Mouse (Mus musculus) intestine, embryonic 15.5 days (tissue): Measurements from ENCODE around the gene Myo16. TPM values are rescaled to one million over a fixed set of nuclear protein-coding genes. Genes with fewer than 3 reads are reported as not detected.

Source experiments
- ATAC-seq: fragments of 200-750 bp; cut with Nextera tagmentation; 2 replicates; pipeline ENCODE4 v1.8.0; 2017; ENCODE audit warnings: moderate TSS enrichment, moderate library complexity
- H3K27ac ChIP-seq: fragments of 300-500 bp; sonication (generic); 2 replicates; pipeline ENCODE4 v1.5.1; 2015; ENCODE audit warnings: mild to moderate bottlenecking, inconsistent platforms
- H3K27me3 ChIP-seq: fragments of 300-500 bp; sonication (generic); replicated peaks from 2 replicates; pipeline ENCODE4 v1.6.1; 2015; ENCODE audit warnings: inconsistent platforms
- H3K36me3 ChIP-seq: fragments of 300-500 bp; sonication (generic); 2 replicates; pipeline ENCODE4 v1.6.1; 2015; ENCODE audit warnings: inconsistent platforms
- H3K4me1 ChIP-seq: fragments of 300-500 bp; sonication (generic); replicated peaks from 2 replicates; pipeline ENCODE4 v1.6.1; 2015; ENCODE audit warnings: inconsistent platforms
- H3K4me2 ChIP-seq: fragments of 300-500 bp; sonication (generic); replicated peaks from 2 replicates; pipeline ENCODE4 v1.6.1; 2015; ENCODE audit warnings: mild to moderate bottlenecking, inconsistent platforms
- H3K4me3 ChIP-seq: fragments of 300-500 bp; sonication (generic); replicated peaks from 2 replicates; pipeline ENCODE4 v1.5.1; 2015; ENCODE audit warnings: inconsistent platforms
- H3K9ac ChIP-seq: fragments of 300-500 bp; sonication (generic); 2 replicates; pipeline ENCODE4 v1.6.1; 2015; ENCODE audit warnings: inconsistent platforms
- H3K9me3 ChIP-seq: fragments of 300-500 bp; sonication (generic); 2 replicates; pipeline ENCODE4 v1.6.1; 2016; ENCODE audit warnings: inconsistent platforms
- WGBS: fragments of 180-500 bp; shearing (Covaris S2); methylation state at CpG from one replicate; pipeline ENCODE4 v1.1.7; 2015; 5-methylcytosine and 5-hydroxymethylcytosine counted together
- polyA plus RNA-seq: library from polyadenylated mRNA; unstranded; fragments of >200 nt; fragmentation: Nextera tagmentation; extraction: Ambion mirVana; gene quantifications from 2 replicates; pipeline ENCODE4 v1.2.1, GENCODE M21; 2015

Gene Myo16
- polyA plus RNA-seq, 1 experiment from 2014 or later: 0.16 TPM

GRCm38 (mm10) chr8:10501750-10502149 is 348.0 kb downstream of the Myo16 start:
- H3K4me2 ChIP-seq: no peak overlapping the region
- no peaks in the 10 kb centered on the region for H3K4me1 ChIP-seq
- H3K27me3 ChIP-seq: no peaks in the 10 kb centered on the region
- ATAC-seq: no peak
- no peak overlapping the region for H3K4me3 ChIP-seq
- no peak overlapping the region for H3K27ac ChIP-seq
- no peak overlapping the region for H3K9ac ChIP-seq
- H3K9me3 ChIP-seq: no peaks in the 10 kb centered on the region
- no peaks in the 10 kb centered on the region for H3K36me3 ChIP-seq
- 94% methylated on average over 3 of the region's 3 CpGs for WGBS

- H3K9me3 ChIP-seq: no peaks in the 10 kb centered on the region
- H3K36me3 ChIP-seq: no peaks in the 10 kb centered on the region
- H3K27ac ChIP-seq: no peak overlapping the region
- no peaks in the 10 kb centered on the region for H3K27me3 ChIP-seq
- no peaks in the 10 kb centered on the region for H3K4me1 ChIP-seq
- no peak overlapping the region for H3K4me3 ChIP-seq
- no peak for ATAC-seq
- H3K4me2 ChIP-seq: no peak overlapping the region
- no peak overlapping the region for H3K9ac ChIP-seq
- 78% methylated on average over 3 of the region's 3 CpGs for WGBS
Measured at GRCm38 (mm10) chr8:10512105-10512504, 358.4 kb downstream of the Myo16 start.

GRCm38 (mm10) chr8:10517381-10517780 is 363.7 kb downstream of the Myo16 start:
- Histone ChIP-seq H3K27me3 (no peaks in the 10 kb centered on the region), H3K4me2 (no peak overlapping the region), H3K4me1 (no peaks in the 10 kb centered on the region), H3K27ac (no peak overlapping the region), H3K4me3 (no peak overlapping the region), H3K9ac (no peak overlapping the region), H3K9me3 (no peaks in the 10 kb centered on the region), H3K36me3 (no peaks in the 10 kb centered on the region)
- WGBS: 80% methylated on average over 8 of the region's 8 CpGs
- ATAC-seq: no peak

GRCm38 (mm10) chr8:10519276-10519675 is 365.6 kb downstream of the Myo16 start:
- Histone ChIP-seq H3K4me3 (no peak overlapping the region), H3K4me1 (no peaks in the 10 kb centered on the region), H3K9ac (no peak overlapping the region), H3K9me3 (no peaks in the 10 kb centered on the region), H3K4me2 (no peak overlapping the region), H3K27ac (no peak overlapping the region), H3K36me3 (no peaks in the 10 kb centered on the region), H3K27me3 (no peaks in the 10 kb centered on the region)
- 79% methylated on average over 7 of the region's 7 CpGs for WGBS
- no peak for ATAC-seq

GRCm38 (mm10) chr8:10521463-10521862 is 367.8 kb downstream of the Myo16 start:
- 76% methylated on average over 4 of the region's 4 CpGs for WGBS
- no peaks in the 10 kb centered on the region for H3K36me3 ChIP-seq
- no peak overlapping the region for H3K9ac ChIP-seq
- H3K4me2 ChIP-seq: no peak overlapping the region
- H3K4me1 ChIP-seq: no peaks in the 10 kb centered on the region
- no peak for ATAC-seq
- no peak overlapping the region for H3K4me3 ChIP-seq
- H3K27me3 ChIP-seq: no peaks in the 10 kb centered on the region
- no peaks in the 10 kb centered on the region for H3K9me3 ChIP-seq
- no peak overlapping the region for H3K27ac ChIP-seq

- H3K27me3 ChIP-seq: no peaks in the 10 kb centered on the region
- no peak overlapping the region for H3K4me3 ChIP-seq
- no peaks in the 10 kb centered on the region for H3K36me3 ChIP-seq
- WGBS: 67% methylated on average over 4 of the region's 4 CpGs
- ATAC-seq: no peak
- no peak overlapping the region for H3K27ac ChIP-seq
- H3K9ac ChIP-seq: no peak overlapping the region
- H3K4me1 ChIP-seq: no peaks in the 10 kb centered on the region
- H3K4me2 ChIP-seq: no peak overlapping the region
- no peaks in the 10 kb centered on the region for H3K9me3 ChIP-seq
Measured at GRCm38 (mm10) chr8:10525686-10526085, 372.0 kb downstream of the Myo16 start.

- Histone ChIP-seq H3K4me3 (no peak overlapping the region), H3K27ac (no peak overlapping the region), H3K9me3 (no peaks in the 10 kb centered on the region), H3K4me2 (no peak overlapping the region), H3K27me3 (no peaks in the 10 kb centered on the region), H3K36me3 (no peaks in the 10 kb centered on the region), H3K9ac (no peak overlapping the region), H3K4me1 (no peaks in the 10 kb centered on the region)
- no peak for ATAC-seq
- WGBS: 64% methylated on average over 5 of the region's 5 CpGs
Measured at GRCm38 (mm10) chr8:10526616-10527015, 372.9 kb downstream of the Myo16 start.

GRCm38 (mm10) chr8:10534619-10535286 is 381.0 kb downstream of the Myo16 start:
- no peak overlapping the region for H3K4me2 ChIP-seq
- H3K27ac ChIP-seq: no peak overlapping the region
- no peaks in the 10 kb centered on the region for H3K36me3 ChIP-seq
- H3K9me3 ChIP-seq: no peaks in the 10 kb centered on the region
- no peaks in the 10 kb centered on the region for H3K4me1 ChIP-seq
- no peaks in the 10 kb centered on the region for H3K27me3 ChIP-seq
- 77% methylated on average over 16 of the region's 16 CpGs for WGBS
- no peak overlapping the region for H3K4me3 ChIP-seq
- no peak overlapping the region for H3K9ac ChIP-seq
- ATAC-seq: no peak

- Histone ChIP-seq H3K27me3 (no peaks in the 10 kb centered on the region), H3K36me3 (no peaks in the 10 kb centered on the region), H3K4me2 (no peak overlapping the region), H3K9ac (no peak overlapping the region), H3K9me3 (no peaks in the 10 kb centered on the region), H3K4me1 (no peaks in the 10 kb centered on the region), H3K27ac (no peak overlapping the region), H3K4me3 (no peak overlapping the region)
- WGBS: 66% methylated on average over 6 of the region's 6 CpGs
- ATAC-seq: no peak
Measured at GRCm38 (mm10) chr8:10538319-10538718, 384.6 kb downstream of the Myo16 start.

- H3K4me2 ChIP-seq: no peak overlapping the region
- H3K27me3 ChIP-seq: no peaks in the 10 kb centered on the region
- no peaks in the 10 kb centered on the region for H3K9me3 ChIP-seq
- H3K4me3 ChIP-seq: no peak overlapping the region
- ATAC-seq: no peak
- no peak overlapping the region for H3K27ac ChIP-seq
- 79% methylated on average over 4 of the region's 4 CpGs for WGBS
- H3K9ac ChIP-seq: no peak overlapping the region
- no peaks in the 10 kb centered on the region for H3K36me3 ChIP-seq
- no peaks in the 10 kb centered on the region for H3K4me1 ChIP-seq
Measured at GRCm38 (mm10) chr8:10539665-10540064, 386.0 kb downstream of the Myo16 start.

- H3K4me2 ChIP-seq: no peak overlapping the region
- no peaks in the 10 kb centered on the region for H3K4me1 ChIP-seq
- H3K27me3 ChIP-seq: no peaks in the 10 kb centered on the region
- no peak overlapping the region for H3K9ac ChIP-seq
- H3K4me3 ChIP-seq: no peak overlapping the region
- H3K9me3 ChIP-seq: no peaks in the 10 kb centered on the region
- ATAC-seq: no peak
- 95% methylated on average over 3 of the region's 3 CpGs for WGBS
- no peak overlapping the region for H3K27ac ChIP-seq
- no peaks in the 10 kb centered on the region for H3K36me3 ChIP-seq
Measured at GRCm38 (mm10) chr8:10545890-10546289, 392.2 kb downstream of the Myo16 start.

GRCm38 (mm10) chr8:10546519-10546918 is 392.8 kb downstream of the Myo16 start:
- no peak overlapping the region for H3K27ac ChIP-seq
- 85% methylated on average over 8 of the region's 8 CpGs for WGBS

GRCm38 (mm10) chr8:10548003-10548584 is 394.4 kb downstream of the Myo16 start:
- Histone ChIP-seq H3K4me2 (no peak overlapping the region), H3K9me3 (no peaks in the 10 kb centered on the region), H3K9ac (no peak overlapping the region), H3K36me3 (no peaks in the 10 kb centered on the region), H3K4me3 (no peak overlapping the region), H3K4me1 (no peaks in the 10 kb centered on the region), H3K27me3 (no peaks in the 10 kb centered on the region), H3K27ac (no peak overlapping the region)
- ATAC-seq: no peak
- 70% methylated on average over 9 of the region's 9 CpGs for WGBS

More at GRCm38 (mm10) chr8:10546519-10546918, 392.8 kb downstream of the Myo16 start:
- no peaks in the 10 kb centered on the region for H3K36me3 ChIP-seq
- no peak overlapping the region for H3K9ac ChIP-seq
- no peaks in the 10 kb centered on the region for H3K27me3 ChIP-seq
- H3K4me2 ChIP-seq: no peak overlapping the region
- H3K4me3 ChIP-seq: no peak overlapping the region
- no peaks in the 10 kb centered on the region for H3K9me3 ChIP-seq
- no peak for ATAC-seq
- no peaks in the 10 kb centered on the region for H3K4me1 ChIP-seq
